Mouse (Mus musculus): Measurements from ENCODE around the gene Abca7. TPM values are rescaled to one million over a fixed set of nuclear protein-coding genes. Genes with fewer than 3 reads are reported as not detected.

The Abca7 gene
- total RNA-seq, 4 experiments from 2014 or later = 21.6 to 35.5 (median 27.8) TPM

Other genes with a start within 250 kb of the Abca7 start
- 10 to 100 TPM; 58.5 to 79.0 (median 70.8) TPM for gene Polrmt, start 249.9 kb upstream of the Abca7 start, total RNA-seq (2022)
- gene Fgf22, start 241.4 kb upstream of the Abca7 start, total RNA-seq (2022) = 1 to 10 TPM in 2 of 4 experiments, under 1 TPM in 1, not detected in 1; 0.38 to 1.2 (median 1.1) TPM
- 10 to 100 TPM; 45.2 to 61.9 (median 50.8) TPM for gene Rnf126, start 229.5 kb upstream of the Abca7 start, total RNA-seq (2022)
- 10 to 100 TPM in 2 of 4 experiments, 1 to 10 TPM in 2; 8.8 to 55.0 (median 26.2) TPM for gene Fstl3, start 219.2 kb upstream of the Abca7 start, total RNA-seq (2022)
- under 1 TPM in 2 of 4 experiments, not detected in 2; 0.13 to 0.38 TPM for gene Prss57, start 205.5 kb upstream of the Abca7 start, total RNA-seq (2022)
- gene Palm, start 202.9 kb upstream of the Abca7 start, total RNA-seq (2022) = 100 to 1,000 TPM in 2 of 4 experiments, 10 to 100 TPM in 2; 72.7 to 123 (median 96.1) TPM
- under 1 TPM; 0.64 to 0.95 (median 0.70) TPM for gene Misp, start 175.5 kb upstream of the Abca7 start, total RNA-seq (2022)
- gene Ptbp1, start 142.1 kb upstream of the Abca7 start, total RNA-seq (2022) = 100 to 1,000 TPM; 249 to 275 (median 255) TPM
- under 1 TPM in 1 of 4 experiments, not detected in 3; 0.35 TPM for gene Prtn3, start 122.0 kb upstream of the Abca7 start, total RNA-seq (2022)
- gene Plppr3, start 121.9 kb upstream of the Abca7 start, total RNA-seq (2022) = 1 to 10 TPM; 1.7 to 4.3 (median 3.0) TPM
- not detected for gene Elane, start 110.2 kb upstream of the Abca7 start, total RNA-seq (2022)
- 1,000 to 10,000 TPM in 2 of 4 experiments, 100 to 1,000 TPM in 2; 123 to 1,857 (median 821) TPM for gene Cfd, start 105.6 kb upstream of the Abca7 start, total RNA-seq (2022)
- 10 to 100 TPM; 50.9 to 60.7 (median 57.8) TPM for gene Med16, start 87.6 kb upstream of the Abca7 start, total RNA-seq (2022)
- gene Gm26602, start 85.6 kb upstream of the Abca7 start, total RNA-seq (2022) = not detected
- gene Kiss1r, start 79.5 kb upstream of the Abca7 start, total RNA-seq (2022) = 1 to 10 TPM; 1.1 to 5.6 (median 4.0) TPM
- 100 to 1,000 TPM in 3 of 4 experiments, 10 to 100 TPM in 1; 99.4 to 132 (median 112) TPM for gene R3hdm4, start 75.3 kb upstream of the Abca7 start, total RNA-seq (2022)
- gene Arid3a, start 69.5 kb upstream of the Abca7 start, total RNA-seq (2022) = 1 to 10 TPM; 5.3 to 9.8 (median 7.5) TPM
- gene Wdr18, start 36.3 kb upstream of the Abca7 start, total RNA-seq (2022) = 10 to 100 TPM; 31.7 to 43.0 (median 36.6) TPM
- 1 to 10 TPM in 1 of 4 experiments, under 1 TPM in 1, not detected in 2; 0.83 to 1.4 TPM for gene Grin3b, start 25.8 kb upstream of the Abca7 start, total RNA-seq (2022)
- gene Tmem259, start 12.2 kb upstream of the Abca7 start, total RNA-seq (2022) = 100 to 1,000 TPM; 132 to 155 (median 141) TPM
- 10 to 100 TPM; 23.9 to 36.3 (median 30.0) TPM for gene Cnn2, start 7.9 kb upstream of the Abca7 start, total RNA-seq (2022)
- 10 to 100 TPM in 2 of 4 experiments, 1 to 10 TPM in 2; 6.4 to 10.6 (median 8.5) TPM for gene Arhgap45, start 20.2 kb downstream of the Abca7 start, total RNA-seq (2022)
- gene Polr2e, start 43.3 kb downstream of the Abca7 start, total RNA-seq (2022) = 100 to 1,000 TPM in 1 of 4 experiments, 10 to 100 TPM in 3; 79.1 to 104 (median 94.4) TPM
- gene Gpx4, start 50.7 kb downstream of the Abca7 start, total RNA-seq (2022) = 100 to 1,000 TPM; 697 to 776 (median 769) TPM
- 10 to 100 TPM; 27.4 to 54.8 (median 45.1) TPM for gene Sbno2, start 109.1 kb downstream of the Abca7 start, total RNA-seq (2022)
- gene Stk11, start 119.3 kb downstream of the Abca7 start, total RNA-seq (2022) = 100 to 1,000 TPM; 127 to 146 (median 143) TPM
- 100 to 1,000 TPM; 380 to 452 (median 425) TPM for gene Atp5d, start 142.1 kb downstream of the Abca7 start, total RNA-seq (2022)
- gene Cbarp, start 144.3 kb downstream of the Abca7 start, total RNA-seq (2022) = 10 to 100 TPM; 58.4 to 92.4 (median 81.9) TPM
- gene Midn, start 151.8 kb downstream of the Abca7 start, total RNA-seq (2022) = 100 to 1,000 TPM in 1 of 4 experiments, 10 to 100 TPM in 3; 56.4 to 145 (median 90.1) TPM
- 100 to 1,000 TPM in 3 of 4 experiments, 10 to 100 TPM in 1; 44.2 to 234 (median 162) TPM for gene Cirbp, start 169.5 kb downstream of the Abca7 start, total RNA-seq (2022)
- gene 1600002K03Rik, start 176.4 kb downstream of the Abca7 start, total RNA-seq (2022) = 10 to 100 TPM; 18.1 to 22.1 (median 21.7) TPM
- gene Efna2, start 183.0 kb downstream of the Abca7 start, total RNA-seq (2022) = 1 to 10 TPM; 2.4 to 5.2 (median 3.3) TPM
- 10 to 100 TPM; 26.5 to 41.6 (median 32.9) TPM for gene Mum1, start 229.9 kb downstream of the Abca7 start, total RNA-seq (2022)

All from adrenal gland, adult 8-10 months (tissue).